Mouse (Mus musculus): Measurements from ENCODE around the gene Rab6b.

The Rab6b gene

DNA sequence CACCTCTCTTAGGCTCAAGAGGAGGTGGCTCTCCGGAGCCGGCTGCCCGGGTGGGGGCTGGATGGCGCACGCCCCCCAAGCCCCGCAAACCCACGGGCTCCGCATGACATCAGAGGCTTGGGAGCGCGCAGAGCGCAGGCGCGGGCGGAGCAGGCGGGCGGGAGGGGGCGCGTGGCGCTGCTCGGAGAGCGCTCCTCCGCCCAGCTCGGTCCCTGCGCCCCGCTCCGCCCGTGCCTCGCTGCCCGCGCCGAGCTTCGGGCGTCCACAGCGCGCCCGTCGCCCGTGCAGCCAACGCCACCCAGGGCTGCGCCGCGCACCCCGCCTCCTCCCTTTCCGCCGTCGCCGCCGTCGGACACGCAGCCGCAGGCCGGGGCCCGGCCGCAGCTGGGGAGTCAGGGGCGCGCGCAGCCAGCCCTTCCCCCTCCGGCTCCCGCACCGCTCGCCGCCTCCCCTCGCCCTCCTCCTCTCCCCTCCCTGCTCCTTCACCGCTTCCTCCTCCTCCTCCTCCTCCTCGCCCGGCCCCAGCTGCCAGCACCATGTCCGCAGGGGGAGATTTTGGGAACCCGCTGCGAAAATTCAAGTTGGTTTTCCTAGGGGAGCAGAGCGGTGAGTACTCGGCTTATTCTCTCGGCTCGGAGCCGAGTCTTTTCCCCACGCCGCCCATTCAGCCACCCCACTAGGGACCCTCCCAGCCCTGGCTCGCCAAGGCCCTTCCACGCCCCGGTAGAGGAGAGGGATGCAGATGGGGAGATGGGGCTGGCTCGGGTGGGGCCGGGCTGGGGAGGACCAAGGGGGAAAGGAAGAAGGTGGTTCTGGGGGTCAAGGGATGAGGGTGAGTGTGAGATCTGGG, at the start of gene Rab6b:
Rab6b (plus strand) TSS at position 167 of the 850 bp plus-strand sequence.
- no peak for DNase-seq (ENCODE audit: low read depth, low spot score)

DNA sequence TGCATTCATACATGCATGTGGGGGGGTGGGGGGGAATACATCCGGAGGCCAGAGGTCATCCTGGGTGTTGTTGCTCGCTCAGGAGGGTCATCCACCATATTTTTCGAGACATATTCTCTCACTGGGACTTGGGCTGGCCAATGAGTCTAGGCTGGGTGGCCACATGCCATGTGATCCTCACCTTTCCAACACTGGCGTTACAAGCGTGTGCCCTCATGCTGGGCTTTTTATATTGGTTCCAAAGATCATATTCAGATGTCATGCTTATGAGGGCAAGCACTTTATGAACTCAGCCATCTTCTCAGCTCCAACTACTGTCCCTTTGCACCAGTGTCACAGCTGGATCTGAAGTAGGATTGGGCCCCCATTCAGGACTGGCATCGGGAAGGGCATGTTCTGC, 48.0 kb upstream of the Rab6b start:
- no peak for DNase-seq (ENCODE audit: low read depth, low spot score)

DNA sequence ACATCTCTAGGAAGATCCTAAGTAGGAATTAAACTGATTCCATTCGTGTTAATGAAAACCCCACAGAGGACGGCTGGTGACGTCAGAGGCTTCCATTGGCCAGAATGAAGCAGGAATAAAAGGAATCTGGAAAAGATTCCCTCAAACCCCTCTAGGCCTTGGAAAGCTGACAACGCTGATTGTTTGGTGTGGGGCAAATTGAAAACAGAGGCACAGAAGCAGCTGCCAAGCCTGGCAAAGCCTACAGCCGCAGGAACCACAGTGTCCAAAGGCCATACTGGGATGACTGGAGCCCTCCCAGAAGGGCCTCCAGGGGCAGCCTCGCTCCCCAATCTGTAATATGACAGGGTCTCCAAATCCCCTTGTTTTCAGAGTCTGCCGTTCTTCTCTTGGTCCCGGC, 44.7 kb upstream of the Rab6b start:
- no peak for DNase-seq (ENCODE audit: low read depth, low spot score)

DNA sequence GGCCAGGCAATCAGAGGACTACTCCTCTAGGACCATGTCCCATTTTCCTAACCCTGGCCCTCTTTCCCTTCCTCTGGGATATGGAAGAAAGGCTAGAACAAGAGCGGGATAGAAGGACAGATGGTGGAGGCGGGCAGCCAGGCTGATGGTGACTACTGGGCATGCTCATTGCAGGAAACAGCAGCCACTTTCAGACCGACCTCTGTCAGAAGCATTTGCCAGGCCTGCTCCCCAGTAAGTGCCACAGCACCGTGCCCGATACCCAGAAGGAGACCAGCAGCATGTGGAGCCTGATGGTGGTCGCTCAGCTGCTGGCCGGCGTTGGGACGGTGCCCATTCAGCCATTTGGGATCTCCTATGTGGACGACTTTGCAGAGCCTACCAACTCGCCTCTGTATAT, 43.9 kb upstream of the Rab6b start:
- DNase-seq (ENCODE audit: low read depth, low spot score): no peak

DNA sequence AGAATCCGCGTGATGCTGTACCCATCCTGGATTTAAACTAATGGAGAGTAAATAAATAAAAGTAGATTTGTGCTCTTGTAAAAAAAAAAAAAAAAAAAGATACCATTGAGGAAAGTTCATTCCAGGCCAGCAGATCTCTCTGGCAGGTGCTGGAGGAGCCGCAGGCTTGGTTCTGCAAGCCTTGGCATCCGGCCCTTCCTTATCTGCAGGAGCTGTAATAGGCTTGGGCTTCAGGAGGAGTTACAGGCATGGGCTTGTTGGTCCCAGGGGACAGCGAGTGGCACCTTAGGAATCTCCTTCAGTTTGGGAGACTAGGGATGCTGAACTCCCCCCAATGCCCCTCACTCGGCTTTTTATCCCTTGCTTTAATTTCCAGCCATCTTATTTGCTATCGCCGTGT, 42.8 kb upstream of the Rab6b start:
- DNase-seq (ENCODE audit: low read depth, low spot score): no peak

DNA sequence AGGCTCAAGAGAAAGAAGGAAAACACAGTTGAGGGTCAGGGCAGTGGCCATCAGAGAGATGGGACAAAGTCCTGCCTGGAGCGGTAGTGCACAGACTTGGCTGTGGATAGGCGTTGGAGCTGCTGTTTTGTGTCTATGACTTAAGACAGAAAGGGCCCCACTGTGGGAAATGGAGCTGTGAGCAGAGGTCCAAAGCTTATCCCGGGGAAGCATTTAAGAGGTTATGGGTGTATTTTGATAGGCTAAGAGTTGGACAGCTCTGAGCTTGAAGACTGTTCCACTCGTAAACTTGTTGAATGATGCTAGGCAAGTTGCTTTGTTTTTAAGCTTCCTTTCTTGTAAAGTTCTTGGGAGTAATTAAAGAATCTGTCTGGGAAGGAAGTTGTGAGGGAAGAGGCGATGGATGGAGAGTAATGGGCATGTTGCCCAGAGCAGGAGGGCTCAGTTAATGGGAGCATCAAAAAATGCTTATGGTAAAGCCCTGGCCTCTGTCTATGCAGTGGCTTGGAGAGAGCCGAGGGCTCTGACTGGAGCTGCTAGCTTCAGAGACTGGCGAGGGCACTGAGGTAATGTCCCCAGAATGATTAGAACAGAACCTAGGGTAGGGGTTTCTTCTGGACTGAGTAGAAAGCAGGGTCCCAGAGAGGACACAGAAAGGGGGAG, 39.9 kb upstream of the Rab6b start:
- DNase-seq (ENCODE audit: low read depth, low spot score): no peak

DNA sequence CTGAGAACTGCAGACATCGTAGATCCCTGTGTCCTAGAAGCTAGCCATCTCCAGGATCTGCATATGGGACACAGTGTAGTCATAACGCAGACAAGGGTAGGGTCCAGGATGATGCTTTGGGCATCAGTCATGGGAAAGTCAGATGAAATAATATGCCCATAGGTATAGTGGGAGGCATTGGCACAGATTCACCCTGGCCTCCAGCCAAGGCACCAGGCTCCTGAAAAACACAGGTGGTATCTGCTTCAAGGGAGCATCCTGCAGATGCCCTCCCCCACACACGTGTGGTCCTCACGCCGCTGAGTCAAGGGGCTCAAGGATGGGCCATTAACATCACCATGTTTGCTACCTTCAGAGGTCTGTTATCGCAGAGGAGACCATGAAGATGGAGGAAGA, 39.4 kb upstream of the Rab6b start:
- DNase-seq (ENCODE audit: low read depth, low spot score): no peak

DNA sequence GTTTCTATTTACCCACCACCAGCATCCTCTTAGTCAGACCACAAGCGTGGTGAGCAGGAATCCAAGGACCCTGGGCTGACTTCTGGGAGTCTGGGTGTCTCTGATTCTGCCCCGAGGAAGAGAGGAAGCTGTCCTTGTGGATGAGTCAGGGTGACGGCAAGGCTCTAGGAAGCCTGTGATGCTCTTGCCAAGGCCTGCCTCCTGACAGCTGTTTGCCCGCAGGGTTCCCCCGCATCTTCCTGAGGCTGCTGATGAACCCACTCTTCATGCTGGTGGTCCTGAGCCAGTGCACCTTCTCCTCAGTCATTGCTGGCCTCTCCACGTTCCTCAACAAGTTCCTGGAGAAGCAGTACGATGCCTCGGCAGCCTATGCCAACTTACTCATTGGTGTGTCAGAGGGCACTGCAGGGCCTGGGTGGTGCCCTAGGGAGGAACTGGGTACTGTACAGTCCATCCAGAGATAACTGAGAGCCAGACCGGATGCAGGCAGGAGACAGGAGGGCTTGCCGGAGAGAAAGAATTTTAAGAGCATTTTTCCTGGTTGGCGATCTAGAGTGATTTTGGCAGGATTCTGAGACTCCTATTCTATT, 38.6 kb upstream of the Rab6b start:
- no peak for DNase-seq (ENCODE audit: low read depth, low spot score)

DNA sequence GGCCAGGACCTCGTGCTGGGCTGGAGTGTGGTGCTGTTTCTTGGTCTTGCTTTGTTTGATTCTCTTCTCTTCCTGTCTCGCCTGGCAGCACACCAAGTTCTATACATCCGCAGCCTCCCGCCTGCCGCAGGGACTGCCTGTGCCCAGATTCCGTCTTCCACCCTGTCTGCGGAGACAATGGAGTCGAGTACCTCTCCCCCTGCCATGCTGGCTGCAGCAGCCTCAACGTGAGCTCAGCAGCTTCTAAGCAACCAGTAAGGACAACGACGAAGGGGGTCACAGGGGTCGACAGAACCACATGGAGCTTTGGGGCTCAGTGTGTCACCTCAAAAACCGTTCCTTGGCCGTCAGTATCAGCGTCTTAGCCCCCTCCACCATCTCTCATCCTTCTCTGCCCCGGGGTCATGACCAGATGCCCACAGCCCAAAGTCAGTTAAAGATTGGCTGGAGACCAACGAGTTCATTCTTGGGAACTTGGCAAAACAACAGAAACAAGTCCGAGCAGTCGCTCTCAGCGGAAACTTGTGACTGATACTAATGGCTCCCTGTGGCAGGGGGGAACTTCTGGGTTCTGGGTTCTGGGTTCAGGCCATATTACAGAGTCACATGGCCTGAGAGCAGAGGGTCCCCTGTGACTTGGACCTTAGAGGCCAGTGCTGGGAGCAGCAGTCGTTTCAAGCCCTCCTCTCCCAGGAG, 34.6 kb upstream of the Rab6b start:
- no peak for DNase-seq (ENCODE audit: low read depth, low spot score)

DNA sequence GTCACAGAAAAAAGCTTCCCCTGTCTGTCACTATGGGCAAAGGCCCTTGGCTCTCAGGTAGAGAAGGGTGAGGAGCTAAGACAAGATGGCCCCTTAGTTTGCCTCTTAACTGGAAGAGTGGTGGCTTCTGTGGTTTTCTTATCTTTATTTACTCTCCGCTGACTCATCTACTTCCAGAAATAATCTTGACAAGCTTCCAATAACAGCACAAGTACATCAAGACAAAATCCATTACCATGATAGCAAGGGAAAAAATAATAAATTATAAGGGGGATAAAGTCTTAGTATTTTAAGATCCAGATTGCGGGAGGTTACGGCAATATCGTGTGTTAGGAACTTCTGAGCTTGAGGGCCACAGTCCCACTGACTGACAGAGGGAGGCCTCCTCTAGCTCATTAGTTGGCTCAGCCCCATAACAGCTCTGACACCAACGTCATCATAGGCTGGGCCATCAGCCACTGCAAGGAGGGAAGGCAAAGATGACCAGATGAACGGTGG, 33.3 kb upstream of the Rab6b start:
- DNase-seq (ENCODE audit: low read depth, low spot score): no peak

DNA sequence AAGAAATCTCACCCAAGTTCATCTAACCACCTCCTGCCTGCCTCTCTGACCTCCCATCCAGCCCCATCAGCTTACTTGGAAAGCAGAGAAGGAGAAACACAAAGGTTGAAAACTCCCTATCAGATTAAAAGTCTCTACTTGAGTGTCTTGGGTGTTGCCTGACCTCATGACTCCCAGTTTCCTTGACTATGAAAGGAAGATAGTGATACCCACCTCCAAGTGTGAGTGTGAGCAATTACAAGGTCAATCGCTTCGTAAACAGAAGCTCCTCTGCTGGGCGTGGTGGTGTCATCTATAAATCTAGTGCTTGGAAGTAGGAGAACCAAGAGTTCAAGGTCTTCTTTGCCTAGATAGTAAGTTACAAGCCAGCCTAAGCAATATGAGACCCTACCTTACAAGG, 31.4 kb upstream of the Rab6b start:
- DNase-seq (ENCODE audit: low read depth, low spot score): no peak

DNA sequence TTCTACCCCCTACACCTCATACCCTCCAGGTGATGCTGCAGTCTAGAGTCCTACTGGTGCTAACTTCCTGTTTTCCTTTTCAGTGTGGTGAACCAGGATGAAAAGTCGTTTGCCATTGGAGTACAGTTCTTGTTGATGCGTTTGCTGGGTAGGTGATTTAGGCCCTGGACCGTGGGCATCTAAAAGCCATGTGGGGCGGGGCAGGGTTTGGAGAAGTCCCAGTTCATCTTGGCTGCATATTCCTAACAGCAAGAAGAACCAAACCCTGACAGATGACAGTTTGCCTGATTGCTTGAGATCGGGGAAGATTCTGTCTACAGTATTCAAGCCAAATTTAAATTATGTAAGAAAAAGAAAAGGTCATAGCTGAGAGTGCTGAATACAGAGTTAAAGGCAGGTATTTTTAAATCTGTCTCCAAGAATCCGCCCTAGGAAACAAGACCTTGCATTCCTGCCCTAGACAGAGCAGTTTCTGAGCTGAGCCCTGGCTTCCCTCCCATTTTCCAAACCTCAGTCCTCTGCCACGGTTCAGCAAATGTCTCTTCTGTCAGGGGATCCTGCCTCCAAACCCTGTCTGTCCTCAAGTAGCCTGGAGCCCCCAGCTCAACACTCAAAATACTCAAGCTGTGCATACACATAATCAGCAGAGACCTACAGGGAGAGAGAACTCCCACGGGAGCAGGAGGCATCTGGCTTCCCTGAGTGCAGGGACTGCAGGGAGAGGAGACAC, 29.2 kb upstream of the Rab6b start:
- no peak for DNase-seq (ENCODE audit: low read depth, low spot score)

DNA sequence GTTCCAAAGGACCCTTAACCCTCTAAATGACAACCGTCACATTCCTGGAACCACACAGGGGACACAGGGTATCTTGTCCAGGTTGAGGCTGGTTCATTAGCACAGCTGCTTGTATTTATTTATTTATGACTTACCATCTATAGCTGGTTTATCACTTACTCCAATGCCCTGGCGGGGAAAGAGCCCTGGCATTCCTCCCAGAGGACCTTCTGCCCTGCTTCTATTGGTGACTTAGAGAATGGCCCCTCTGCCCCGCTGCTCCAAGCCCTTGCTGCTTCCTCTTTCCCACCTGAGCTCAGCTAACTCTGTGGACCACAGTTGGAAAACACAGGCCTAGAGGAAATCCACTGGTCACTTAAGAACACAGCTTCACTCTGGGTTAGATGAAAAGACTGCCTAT, 28.2 kb upstream of the Rab6b start:
- no peak for DNase-seq (ENCODE audit: low read depth, low spot score)

DNA sequence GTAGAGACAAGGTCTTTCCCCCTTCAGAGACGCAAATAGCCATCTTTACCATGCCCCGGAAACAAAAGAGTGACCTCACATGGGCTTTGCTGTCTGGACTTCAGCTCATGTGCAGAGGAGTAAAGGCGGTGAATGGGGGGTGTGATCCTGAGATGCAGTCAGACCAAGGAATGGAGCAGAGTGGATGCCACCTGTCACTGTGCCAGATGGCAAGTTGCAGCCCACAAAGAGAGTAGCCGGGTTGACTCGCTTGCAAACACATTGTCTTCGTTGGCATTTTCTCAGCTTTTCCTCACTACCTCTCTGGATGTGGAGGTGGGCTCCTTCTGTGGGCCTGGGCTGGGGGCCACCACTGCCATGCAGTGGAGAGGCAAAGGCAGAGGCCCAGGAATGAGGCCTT, 24.9 kb upstream of the Rab6b start:
- DNase-seq (ENCODE audit: low read depth, low spot score): no peak

DNA sequence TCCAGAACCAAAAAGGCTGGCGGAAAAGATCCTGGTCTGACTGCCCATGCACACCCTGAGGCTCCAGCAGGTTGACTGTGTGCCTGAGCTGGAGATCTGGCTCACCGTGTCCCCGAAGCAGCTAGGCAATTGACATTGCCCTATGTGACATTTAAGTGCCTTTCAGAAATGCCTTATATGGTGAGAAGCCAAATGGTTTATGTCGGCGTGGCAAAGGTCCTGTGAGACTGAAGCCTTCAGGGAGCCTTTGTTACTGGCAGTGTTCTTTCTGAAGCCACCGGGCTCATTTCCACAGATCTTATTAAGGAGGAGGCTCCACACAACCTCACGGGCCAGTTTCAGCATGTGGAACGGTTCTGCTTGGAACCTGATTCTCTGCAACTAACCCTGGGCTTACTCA, 24.3 kb upstream of the Rab6b start:
- no peak for DNase-seq (ENCODE audit: low read depth, low spot score)

DNA sequence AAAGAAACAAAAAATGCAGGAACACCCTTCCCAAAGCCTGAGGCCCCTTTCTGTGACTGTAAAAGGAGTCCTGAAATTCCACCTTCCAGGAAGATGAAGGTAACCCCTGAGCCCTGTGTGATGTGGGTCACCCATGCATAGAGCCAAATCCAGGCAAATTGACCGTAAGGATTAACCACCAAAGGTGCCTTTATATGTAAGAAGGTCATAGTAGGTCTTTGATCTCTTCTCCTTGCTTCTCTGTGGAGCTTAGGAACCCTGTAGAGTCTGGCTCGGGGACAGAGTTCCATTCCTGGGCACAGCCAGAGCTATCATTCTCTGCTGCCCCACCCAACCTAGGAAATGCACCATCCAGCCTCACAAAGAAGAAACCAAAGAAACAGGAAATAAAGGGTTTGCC, 22.9 kb upstream of the Rab6b start:
- no peak for DNase-seq (ENCODE audit: low read depth, low spot score)

DNA sequence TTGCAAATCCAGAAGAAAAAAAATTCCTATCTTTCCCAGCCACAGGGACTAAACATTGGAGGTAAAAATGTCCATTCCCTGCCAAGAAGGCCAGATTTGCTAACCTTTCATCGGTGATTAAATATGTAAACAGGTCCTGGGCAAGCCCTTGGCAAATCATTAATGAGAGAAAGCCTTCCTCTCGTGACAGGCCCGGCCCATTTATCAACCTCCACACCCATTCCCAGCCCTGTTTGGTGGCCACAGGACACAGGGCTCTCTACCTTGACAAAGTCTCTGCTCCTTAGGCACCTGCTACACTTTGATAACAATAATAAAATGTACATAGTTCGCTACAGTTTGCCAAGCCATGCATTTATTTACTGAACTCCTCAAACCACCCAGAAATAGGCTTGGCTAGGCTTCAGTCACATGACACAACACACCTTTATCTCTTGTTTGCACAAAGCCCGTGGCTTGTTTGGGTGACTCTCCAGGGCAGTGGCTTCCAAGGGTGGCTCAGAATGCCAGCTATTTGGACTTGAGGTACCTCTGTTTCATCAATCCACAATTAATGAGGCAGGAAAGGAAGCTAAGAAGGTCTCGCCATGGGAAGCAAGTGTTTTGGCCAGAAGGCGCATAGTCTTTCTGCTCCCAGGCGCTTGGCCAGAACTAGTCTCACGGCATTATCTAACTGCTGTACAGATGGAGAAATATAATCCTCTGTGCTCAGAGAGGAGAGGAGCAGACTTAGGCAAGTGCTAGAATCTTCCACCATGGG, 21.3 kb upstream of the Rab6b start:
- no peak for DNase-seq (ENCODE audit: low read depth, low spot score)

DNA sequence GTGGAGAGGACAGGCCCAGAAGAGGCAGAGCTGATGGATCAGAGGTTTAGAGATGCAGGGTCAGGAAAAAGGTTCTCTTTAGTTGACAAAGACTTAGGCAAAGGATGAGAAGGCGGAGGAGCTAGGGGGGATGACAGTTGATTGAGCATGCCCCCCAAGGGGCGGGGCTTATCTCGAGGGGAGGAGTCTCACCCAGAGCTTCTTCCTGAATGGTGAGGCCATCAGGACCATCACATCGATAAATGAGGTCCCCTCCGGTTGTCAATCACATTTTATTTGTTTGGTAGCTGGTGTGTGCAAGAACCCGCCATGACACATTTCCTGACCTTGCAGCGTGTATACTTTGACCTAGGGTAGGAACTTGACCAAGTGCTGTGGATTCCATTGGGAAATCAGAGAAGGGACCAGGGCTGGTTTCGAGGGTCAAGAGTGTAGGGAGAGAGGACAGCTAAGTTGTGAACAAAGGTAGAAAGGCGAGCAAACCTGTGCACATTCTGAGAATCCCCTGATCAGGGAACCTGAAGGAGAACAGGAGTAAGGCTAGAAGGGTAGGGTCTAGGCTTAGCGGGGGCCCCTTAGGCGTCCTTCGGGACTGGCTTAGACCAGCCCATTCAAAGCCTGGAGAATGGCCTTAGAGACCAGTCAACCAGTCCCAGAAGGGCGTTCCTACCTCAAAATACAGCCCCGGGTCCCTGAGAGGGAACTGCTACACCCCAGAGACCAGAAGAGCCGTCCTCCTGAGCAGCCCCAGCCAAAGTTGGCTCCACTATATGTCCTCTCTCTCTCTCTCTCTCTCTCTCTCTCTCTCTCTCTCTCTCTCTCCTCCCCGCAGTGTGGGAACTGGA, 20.3 kb upstream of the Rab6b start:
- DNase-seq (ENCODE audit: low read depth, low spot score): no peak

DNA sequence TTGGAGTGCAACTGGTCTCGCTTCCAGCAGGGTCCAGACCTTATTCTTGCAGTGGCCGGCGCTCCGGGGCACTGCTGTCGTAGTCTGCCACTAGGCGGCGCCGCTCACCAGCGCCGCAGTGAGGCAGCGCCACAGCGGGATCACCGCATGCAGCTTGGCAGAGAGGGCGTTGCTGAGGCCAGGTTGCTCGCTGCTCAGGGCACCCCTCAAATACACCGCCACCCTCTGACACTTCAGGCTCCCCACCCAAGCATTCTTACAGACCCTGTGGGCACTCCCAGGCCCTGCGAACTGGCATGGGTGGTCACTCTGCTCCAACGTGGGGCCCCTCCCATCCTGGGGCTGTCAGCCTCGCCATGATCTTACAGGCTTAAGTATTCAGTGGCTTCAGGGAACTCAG, 19.3 kb upstream of the Rab6b start:
- DNase-seq (ENCODE audit: low read depth, low spot score): peak; percentile 84

DNA sequence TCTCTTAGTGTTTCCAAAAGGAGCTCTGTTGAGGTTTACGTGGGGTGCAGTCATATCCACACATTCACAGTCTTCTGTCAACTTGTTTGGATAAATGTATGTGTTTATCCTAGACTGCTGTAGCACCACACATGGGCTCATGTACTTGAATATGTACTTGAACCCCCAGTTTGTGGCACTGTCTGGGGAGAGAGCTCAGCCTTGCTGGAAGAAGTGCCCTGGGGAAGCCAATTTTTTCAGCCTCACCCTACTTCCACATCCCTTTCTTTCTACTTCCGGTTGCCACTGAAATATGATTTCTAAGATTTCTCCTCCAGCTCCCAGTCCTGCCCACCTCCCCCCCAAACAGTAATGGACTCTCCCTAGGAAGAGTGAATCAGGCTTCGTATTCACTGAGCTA, 17.9 kb upstream of the Rab6b start:
- DNase-seq (ENCODE audit: low read depth, low spot score): no peak
